Mouse (Mus musculus) heart, embryonic 11.5 days (tissue): ENCODE measurements around the gene Vmn2r105. TPM values are rescaled to one million over a fixed set of nuclear protein-coding genes. Genes with fewer than 3 reads are reported as not detected.

Experiments used
- ATAC-seq: fragments of 200-750 bp; cut with Nextera tagmentation; replicated peaks from 2 replicates; pipeline ENCODE4 v1.8.0; 2017; ENCODE audit warnings: moderate library complexity; ENCODE audit not compliant: insufficient number of reproducible peaks, low FRiP score, low TSS enrichment
- H3K27ac ChIP-seq: fragments of 300-500 bp; sonication (generic); 2 replicates; pipeline ENCODE4 v1.5.1; 2014; ENCODE audit warnings: mild to moderate bottlenecking, low read depth, low read length
- H3K27me3 ChIP-seq: fragments of 300-500 bp; sonication (generic); 2 replicates; pipeline ENCODE4 v1.6.1; 2014; ENCODE audit warnings: mild to moderate bottlenecking, low read length, mixed read lengths; ENCODE audit not compliant: control insufficient read depth, insufficient read depth
- H3K36me3 ChIP-seq: fragments of 300-500 bp; sonication (generic); 2 replicates; pipeline ENCODE4 v1.6.1; 2014; ENCODE audit warnings: mild to moderate bottlenecking, low read length, moderate library complexity, mixed read lengths; ENCODE audit not compliant: control insufficient read depth, insufficient read depth
- H3K4me1 ChIP-seq: fragments of 300-500 bp; sonication (generic); 2 replicates; pipeline ENCODE4 v1.6.1; 2014; ENCODE audit warnings: low read length; ENCODE audit not compliant: control insufficient read depth, insufficient read depth
- H3K4me2 ChIP-seq: fragments of 300-500 bp; sonication (generic); 2 replicates; pipeline ENCODE4 v1.6.1; 2014; ENCODE audit warnings: mild to moderate bottlenecking, moderate library complexity
- H3K4me3 ChIP-seq: fragments of 300-500 bp; sonication (generic); 2 replicates; pipeline ENCODE4 v1.5.1; 2014; ENCODE audit warnings: low read depth, low read length
- H3K9ac ChIP-seq: fragments of 300-500 bp; sonication (generic); 2 replicates; pipeline ENCODE4 v1.6.1; 2014; ENCODE audit warnings: mild to moderate bottlenecking, low read depth, low read length, moderate library complexity
- H3K9me3 ChIP-seq: fragments of 300-500 bp; sonication (generic); replicated peaks from 2 replicates; pipeline ENCODE4 v1.6.1; 2016; ENCODE audit warnings: low read length; ENCODE audit not compliant: control insufficient read depth
- WGBS: fragments of 180-500 bp; shearing (Covaris S2); extraction: QIAGEN DNeasy Blood & Tissue Kit; methylation state at CpG from one replicate; pipeline ENCODE4 v1.1.7; 2014; ENCODE audit not compliant: insufficient replicate concordance; 5-methylcytosine and 5-hydroxymethylcytosine counted together
- polyA plus RNA-seq: library from polyadenylated mRNA; unstranded; fragments of >200 nt; fragmentation: Nextera tagmentation; extraction: Ambion mirVana; gene quantifications from 2 replicates; pipeline ENCODE4 v1.2.1, GENCODE M21; 2014

Vmn2r105 gene
- not detected in 2 replicates for polyA plus RNA-seq

DNA sequence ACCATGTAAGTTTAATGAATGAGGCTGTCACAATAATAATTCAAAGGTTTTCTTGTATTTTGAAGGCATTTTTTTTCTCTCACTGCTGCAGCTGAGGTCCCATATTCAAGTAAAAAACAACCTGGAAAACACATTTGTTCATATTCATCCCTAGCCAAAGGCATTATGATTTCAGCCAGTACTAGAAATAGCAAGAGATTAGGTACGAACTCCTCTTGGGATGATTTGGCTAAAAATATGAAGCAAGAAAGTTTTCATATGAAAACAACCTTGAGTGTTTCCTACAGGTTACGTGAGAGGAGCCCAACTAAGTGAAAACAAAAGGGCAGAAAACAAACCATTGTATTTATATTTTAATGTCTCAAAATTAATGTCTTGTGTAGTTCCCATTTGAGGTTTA, at the start of gene Vmn2r105:
TSS of gene Vmn2r105 (minus strand) at position 101 of the 400 bp plus-strand sequence.
- no peak within 1 kb of the TSS for H3K27ac ChIP-seq
- H3K9ac ChIP-seq = no peak within 1 kb of the TSS
- no peak within 1 kb of the TSS for H3K4me3 ChIP-seq
- H3K4me1 ChIP-seq = no peaks in the 10 kb centered on the region
- WGBS = 68% methylated on average over 2 of the region's 2 CpGs
- no peaks in the 10 kb centered on the region for H3K9me3 ChIP-seq
- H3K27me3 ChIP-seq = no peaks in the 10 kb centered on the region
- no peaks in the 10 kb centered on the region for H3K36me3 ChIP-seq
- H3K4me2 ChIP-seq = no peak within 1 kb of the TSS
- ATAC-seq = no peak

- ATAC-seq = no peak
- 0 out of 2 replicates have a peak, but pooled peaks cover 2% of the 10 kb centered on the region for H3K9me3 ChIP-seq
- WGBS = 59% methylated on average over 4 of the region's 4 CpGs
- no peak overlapping the region for H3K4me2 ChIP-seq
- H3K36me3 ChIP-seq = no peaks in the 10 kb centered on the region
- H3K27me3 ChIP-seq = no peaks in the 10 kb centered on the region
- H3K4me1 ChIP-seq = no peaks in the 10 kb centered on the region
- H3K4me3 ChIP-seq = no peak overlapping the region
- H3K27ac ChIP-seq = no peak overlapping the region
- no peak overlapping the region for H3K9ac ChIP-seq
These were observed 20.7 kb upstream of the Vmn2r105 start for GRCm38 (mm10) chr17:20255522-20255921.

GRCm38 (mm10) chr17:20182997-20183396, 51.9 kb downstream of the Vmn2r105 start, which contains the start of gene Fpr-rs6:
Gene Fpr-rs6 (minus strand): TSS chr17:20183097.
- ATAC-seq = no peak
- Histone ChIP-seq H3K4me3 (no peak within 1 kb of the TSS), H3K36me3 (no peaks in the 10 kb centered on the region), H3K27me3 (no peaks in the 10 kb centered on the region), H3K27ac (no peak within 1 kb of the TSS), H3K4me1 (no peaks in the 10 kb centered on the region), H3K9me3 (no peaks in the 10 kb centered on the region; the same call in 1 of the 2 replicates), H3K4me2 (no peak within 1 kb of the TSS), H3K9ac (no peak within 1 kb of the TSS)

Other genes with a start within 250 kb of the Vmn2r105 start
- not detected in 2 replicates for gene Vmn2r104, start 186.7 kb downstream of the Vmn2r105 start, polyA plus RNA-seq
- not detected in 2 replicates for gene Fpr-rs7, start 120.8 kb downstream of the Vmn2r105 start, polyA plus RNA-seq
- not detected in 2 replicates for gene Fpr-rs6, start 52.0 kb downstream of the Vmn2r105 start, polyA plus RNA-seq
- gene Vmn2r106, start 50.5 kb upstream of the Vmn2r105 start, polyA plus RNA-seq = not detected in 2 replicates
- not detected in 2 replicates for gene Vmn2r107, start 110.2 kb upstream of the Vmn2r105 start, polyA plus RNA-seq
- not detected in 2 replicates for gene Vmn1r224, start 179.1 kb upstream of the Vmn2r105 start, polyA plus RNA-seq
- not detected in 2 replicates for gene Vmn2r108, start 246.3 kb upstream of the Vmn2r105 start, polyA plus RNA-seq